Mouse (Mus musculus): ENCODE results near the gene Il1rl2.

Gene Il1rl2

DNA sequence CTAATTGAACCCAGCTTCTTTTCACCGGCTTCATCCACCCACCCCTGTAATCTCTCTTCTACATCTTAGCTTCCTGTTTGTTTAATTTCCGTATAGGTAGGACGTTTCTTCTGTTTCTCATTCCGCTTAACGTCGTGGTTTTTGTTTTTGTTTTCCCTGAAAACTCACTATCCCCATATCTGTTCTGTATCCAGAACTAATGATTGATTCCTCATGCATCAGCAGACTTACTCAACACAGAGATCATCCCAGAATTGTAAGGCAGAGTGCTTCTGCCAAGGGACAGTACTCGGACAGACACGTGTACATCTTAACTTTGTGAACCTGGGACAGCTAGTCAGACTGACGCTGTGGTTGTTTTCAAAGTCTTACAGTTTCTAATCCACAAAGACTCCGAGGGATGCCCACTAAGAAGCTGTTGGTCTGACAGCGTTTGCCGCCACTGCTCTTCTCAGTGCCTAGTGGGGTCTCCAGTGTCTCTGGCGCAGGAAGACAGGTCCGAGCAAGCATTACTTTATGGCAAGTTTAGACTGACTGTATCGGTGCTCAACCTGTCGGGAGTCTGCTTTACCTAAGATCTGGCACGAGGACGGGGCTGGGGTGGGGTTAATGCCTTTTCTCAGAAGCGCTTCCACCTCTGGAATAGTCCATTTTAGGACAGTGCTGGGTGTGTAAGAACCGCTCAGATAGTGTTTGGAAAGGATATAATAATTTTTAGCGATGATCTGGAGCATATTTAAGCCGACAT is 719 bp downstream of the Il1rl2 start:
- DNase-seq (ENCODE audit: low read depth, low spot score), result no peak

DNA sequence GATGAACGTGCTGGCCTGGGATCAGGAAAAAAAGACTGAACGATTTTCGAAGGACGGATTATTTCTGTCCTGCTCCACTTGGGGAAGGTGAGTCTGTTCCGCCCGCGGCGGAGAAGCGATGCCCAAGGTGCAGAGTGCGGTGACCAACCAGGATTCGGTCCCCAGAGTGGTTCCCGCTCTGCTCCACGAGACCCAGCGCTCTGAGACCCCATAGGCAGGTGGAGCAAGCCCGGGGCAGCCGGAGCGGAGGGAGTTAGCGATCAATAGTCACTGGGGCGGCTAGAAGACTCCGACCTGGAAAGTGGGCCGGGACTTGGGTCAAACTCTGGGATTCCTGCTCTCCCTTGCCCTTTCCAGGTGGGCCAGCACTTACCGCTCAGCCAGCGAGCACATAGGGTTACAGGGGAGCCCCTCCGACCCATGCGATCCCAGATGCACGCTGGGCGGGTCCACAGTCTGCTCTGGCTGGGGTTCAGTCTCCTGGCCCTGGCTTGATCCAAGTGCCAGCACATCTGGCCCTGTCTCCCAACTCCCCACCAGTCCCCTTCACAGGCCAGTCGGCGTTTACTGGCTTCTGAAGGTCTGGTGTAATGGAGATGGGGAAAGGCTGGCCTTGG is 1.4 kb downstream of the Il1rl2 start:
- no peak for DNase-seq (ENCODE audit: low read depth, low spot score)

DNA sequence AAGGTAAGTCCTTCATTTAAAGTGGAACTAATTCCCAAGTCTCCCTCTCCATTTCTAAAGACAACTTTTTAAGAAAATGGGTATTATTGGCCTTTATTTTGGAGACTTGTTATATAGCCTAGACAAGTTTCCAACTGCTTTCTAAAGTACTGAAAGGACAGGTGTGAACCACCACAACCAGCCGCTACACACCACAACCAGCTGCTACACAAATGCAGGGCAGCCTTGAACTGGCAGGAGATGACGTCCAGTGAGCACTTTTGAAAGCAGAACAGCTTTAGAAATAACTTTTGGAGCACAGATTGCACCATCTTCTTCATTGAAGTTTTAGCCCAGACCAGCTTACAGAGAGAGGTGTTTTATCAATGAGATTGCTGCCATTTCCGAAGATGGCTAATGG is 3.2 kb downstream of the Il1rl2 start:
- no peak for DNase-seq (ENCODE audit: low read depth, low spot score)

DNA sequence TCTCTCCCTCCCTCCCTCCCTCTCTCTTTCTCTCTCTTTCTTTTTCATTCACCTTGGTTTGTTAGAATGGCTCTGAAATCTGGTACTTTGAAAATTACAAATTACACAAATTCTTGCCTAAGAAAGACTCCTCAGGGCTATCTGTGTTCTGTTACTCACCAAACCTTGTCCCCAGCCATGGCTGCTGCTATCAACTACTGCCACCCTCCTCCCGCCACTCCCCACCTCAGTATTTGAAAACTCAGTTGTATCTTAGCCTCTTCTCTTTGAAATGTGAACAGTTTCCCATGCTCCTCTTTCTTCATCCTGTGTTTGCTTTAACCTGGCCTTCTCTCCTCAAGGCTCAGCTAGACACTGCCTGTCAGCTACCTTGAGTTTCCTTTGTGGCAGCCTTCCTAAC is 5.1 kb downstream of the Il1rl2 start:
- no peak for DNase-seq (ENCODE audit: low read depth, low spot score)

DNA sequence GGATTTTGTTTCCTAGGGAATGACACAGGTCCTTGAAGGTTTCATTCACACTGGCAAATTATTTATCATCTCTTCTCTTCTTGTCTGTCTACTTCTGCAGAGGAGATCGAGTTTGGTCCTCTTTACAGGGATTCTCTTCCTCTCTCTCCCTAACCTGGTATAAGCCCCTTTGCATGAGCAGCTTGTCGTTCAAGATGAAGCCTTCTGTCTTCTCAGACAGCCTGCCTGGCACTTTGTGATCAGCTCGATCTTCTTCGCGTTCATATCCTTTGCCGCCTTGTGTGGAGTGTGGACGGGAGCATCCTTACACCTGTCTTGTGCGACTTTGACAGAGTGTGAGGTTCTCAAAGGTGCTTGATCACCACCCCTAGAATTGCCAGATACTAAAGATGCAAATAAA is 5.8 kb downstream of the Il1rl2 start:
- no peak for DNase-seq (ENCODE audit: low read depth, low spot score)

DNA sequence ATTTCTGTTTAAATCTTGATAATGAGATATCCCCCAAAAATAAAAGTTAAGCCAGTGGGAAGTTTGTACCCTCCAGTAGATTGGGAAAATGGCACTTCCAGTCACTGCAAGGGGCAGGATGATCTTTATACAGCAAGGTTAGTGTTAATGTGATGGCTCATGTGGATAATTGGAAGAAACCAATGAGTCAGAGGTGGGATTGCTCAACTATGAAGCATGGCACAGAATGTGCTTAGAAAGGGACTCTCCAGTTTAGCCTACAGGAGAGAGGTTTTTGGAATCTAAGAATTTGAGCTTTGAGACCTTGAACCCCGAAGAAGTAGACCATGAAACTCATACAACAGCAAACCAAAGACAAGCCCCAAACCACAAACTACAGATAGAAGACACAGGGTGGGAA is 14.9 kb downstream of the Il1rl2 start:
- no peak for DNase-seq (ENCODE audit: low read depth, low spot score)

DNA sequence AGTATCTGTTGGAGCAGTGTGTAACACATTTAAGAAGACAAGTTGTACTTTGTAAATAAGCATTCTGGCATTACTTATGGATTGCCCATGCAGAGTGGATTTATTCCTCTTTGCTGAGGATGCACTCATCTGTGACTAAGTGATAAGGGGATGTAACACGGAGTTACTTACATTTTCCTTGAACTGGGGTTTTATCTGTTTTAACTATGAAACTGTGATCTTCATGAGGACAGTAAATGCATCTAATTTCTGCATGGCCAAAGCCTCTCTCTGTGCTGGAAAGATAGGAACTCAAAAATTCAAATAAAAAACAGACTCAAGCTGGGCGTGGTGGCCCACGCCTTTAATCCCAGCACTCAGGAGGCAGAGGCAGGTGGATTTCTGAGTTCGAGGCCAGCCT is 15.7 kb downstream of the Il1rl2 start:
- DNase-seq (ENCODE audit: low read depth, low spot score), result no peak

DNA sequence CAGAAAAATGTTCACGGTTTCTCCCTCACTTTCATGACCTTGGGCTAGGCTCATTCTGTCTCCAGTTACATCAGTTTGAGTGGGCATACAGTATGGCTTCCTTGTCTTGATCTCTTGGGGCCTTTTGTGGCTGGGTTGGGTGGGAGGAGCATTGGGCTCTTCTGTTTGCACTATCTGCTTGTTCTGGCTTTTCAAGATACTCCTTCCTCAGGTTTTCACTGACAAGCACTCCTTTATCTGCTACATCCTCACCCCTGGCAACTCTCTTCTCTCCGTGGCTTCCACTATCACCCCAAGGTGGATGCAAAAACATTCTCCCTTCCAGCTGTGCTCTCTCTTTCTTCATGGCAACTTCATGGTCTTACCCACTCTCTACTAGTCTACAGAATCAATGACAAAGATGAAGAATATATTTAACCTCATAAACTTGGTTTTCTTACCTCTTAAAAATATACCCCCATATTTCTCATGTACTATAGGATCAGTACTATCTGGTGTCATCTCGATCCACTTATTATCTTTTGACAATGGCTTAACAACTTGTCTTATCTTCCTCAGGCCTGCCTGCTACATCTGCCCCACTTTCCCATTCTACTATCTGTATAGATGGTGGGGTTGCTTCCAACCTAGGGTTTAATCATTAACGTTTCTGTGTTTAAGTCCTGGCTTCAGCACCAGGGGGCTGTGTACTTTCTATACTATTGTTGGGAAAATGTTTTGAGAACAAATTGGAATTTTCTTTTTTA is 27.9 kb downstream of the Il1rl2 start:
- DNase-seq (ENCODE audit: low read depth, low spot score), result no peak

DNA sequence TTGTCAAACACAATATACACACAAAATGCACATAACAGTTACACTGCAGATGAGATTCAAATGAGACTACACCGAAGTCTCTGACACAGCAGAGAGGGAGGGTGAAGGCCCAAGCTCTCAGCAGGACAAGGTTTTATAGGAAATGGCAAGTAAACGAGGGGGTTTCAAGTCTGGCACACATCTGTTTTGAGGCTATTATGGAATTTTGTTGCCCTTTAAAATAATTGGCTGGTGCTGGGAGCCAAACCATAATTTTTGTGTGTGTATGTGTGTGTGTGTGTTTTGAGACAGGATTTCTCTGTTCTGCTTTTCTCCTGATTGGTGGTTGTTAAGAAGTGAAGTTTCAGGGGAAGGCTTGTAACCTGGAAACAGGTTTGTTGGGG is 28.5 kb downstream of the Il1rl2 start:
- no peak for DNase-seq (ENCODE audit: low read depth, low spot score)

DNA sequence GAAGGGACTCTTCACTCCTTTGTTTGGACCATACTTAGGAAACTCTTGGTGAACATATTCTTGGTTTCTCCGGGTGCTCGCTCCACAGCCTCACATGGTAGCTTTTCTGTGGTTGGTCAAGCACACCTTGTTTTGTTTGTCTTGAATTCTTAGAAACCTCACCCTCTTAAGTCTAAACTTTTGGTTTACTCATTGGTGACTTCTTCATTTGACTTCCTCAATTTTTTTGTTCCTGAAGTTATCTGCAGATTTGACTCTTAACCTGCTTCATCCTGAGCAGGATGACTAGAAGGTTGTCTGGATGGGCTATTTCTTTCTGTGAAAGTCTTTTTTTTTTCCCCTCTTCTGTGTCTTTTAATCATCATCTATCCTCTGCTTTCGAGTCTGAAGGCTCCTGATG is 30.3 kb downstream of the Il1rl2 start:
- DNase-seq (ENCODE audit: low read depth, low spot score), result no peak

DNA sequence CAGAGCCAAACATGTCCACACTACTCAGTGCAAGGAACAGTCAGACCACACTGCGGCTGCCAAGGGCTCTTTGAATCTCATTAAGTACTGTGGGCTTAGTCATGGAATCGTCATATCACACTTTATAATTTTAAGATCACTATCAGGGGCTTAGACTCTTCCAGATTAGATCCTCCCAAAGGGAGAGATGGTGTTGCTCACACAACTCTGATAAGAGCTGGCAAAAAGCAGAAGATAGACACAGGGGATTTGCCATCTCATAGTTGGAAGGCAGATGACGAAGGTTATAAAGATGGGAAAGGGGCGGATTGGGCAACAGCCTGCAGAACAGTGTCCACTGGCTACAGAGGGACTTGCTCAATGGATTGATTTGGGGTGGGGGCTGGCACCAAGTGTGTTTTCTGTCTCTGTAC is 31.0 kb downstream of the Il1rl2 start:
- DNase-seq (ENCODE audit: low read depth, low spot score), result no peak

DNA sequence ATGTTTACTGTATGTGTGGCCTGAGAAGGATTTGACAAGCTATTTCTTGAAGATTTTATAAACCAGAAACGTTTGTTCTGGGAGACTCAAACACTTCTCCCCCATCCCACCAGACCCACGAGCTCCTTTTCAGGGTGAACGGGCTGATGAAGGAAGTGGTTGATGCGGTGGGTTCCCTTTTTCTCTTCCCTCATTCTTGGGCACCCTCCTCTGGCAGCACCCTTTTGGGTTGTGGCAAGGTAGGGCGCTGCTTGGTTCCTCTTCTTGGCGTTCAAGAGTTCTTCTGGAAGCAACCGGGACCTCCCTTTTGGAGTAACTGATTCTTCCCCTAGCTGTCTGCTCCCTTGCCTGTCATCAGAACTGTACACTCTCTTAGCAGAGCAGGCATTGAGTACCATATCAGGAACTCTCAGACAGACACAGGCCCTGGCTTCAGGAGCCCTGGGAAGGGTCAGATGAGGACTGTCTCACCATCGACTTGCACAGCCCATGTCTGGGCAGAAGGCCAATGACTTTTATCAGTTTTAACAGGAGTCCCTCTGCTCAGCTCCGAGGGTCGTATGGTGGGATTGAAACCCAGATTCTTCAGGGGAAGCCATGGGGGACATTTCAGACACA is 31.6 kb downstream of the Il1rl2 start:
- no peak for DNase-seq (ENCODE audit: low read depth, low spot score)

DNA sequence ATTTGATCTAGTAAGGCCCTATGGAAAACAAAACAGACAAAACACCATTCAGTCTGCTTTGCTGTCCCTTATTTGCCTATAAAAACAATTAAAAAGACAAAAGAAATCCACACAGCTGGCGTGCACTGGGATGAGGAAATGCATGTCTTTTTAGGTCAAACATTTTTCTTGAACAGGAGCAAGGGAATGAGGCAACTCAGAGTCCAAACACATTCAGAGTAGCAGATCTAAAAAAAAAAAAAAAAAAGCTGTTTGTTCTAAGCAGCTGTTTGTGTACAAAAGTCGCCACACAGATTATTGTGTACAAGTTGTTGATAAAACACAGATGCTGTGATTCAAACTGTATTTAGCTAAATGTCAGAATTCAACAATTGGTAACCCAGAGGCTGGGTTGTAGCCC is 33.5 kb downstream of the Il1rl2 start:
- DNase-seq (ENCODE audit: low read depth, low spot score), result no peak

DNA sequence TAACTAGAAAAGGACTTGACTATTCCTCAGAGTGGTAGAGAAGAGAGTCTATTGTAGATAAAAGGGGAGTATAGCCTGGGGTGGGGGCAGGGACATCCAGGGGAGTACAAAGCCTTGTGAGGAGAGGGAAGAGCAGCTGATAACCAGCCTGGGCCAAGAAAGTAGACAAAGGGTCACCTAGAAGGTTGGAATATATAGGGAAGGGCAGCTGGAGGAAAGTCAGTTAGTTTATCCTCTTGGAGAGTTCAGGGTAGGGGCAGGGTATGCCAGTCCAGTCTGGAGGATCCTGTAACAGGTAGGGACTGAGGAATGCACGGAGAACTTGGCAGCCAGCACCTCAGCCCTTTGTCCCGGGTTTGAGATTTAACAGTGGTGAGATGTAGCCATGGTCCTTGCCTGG is 33.9 kb downstream of the Il1rl2 start:
- no peak for DNase-seq (ENCODE audit: low read depth, low spot score)

DNA sequence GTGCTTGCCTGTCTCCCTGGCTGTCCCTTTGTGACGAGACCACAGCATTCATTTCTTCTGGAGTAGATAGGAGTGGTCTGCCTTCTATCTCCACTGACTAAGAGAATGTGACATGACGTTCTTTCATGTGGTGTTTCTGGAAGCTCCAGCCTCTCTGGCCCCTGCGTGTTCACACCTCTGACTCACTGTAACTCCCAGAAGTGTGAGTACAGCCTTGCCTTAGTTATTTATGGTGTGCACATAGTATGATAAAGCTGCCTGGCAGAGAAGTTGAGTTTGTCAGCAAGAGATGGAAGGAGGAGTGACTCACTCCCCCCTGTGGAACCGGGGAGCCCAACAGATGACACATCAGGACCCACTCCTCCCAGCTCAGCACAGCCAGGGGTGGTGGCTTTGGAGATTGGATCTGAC is 34.4 kb downstream of the Il1rl2 start:
- no peak for DNase-seq (ENCODE audit: low read depth, low spot score)

DNA sequence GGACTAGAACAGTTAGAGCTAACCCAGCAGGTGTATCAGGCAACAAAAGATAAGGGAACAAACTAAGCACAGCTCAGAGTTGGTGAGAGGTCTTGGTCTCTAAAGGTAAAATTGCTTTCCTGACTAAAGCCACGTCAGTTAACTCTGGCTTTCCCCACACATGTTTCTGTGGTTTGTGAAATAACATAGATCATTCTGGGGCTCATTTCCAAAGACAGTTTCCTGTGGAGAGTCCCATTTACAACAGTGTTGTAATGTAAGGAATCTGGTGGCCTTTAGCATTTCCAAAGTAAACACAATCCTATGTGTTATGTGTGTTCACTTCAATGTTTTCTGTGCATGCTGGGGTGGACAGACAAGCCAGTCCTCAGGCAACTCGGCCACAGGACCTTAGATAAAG is 35.3 kb downstream of the Il1rl2 start:
- no peak for DNase-seq (ENCODE audit: low read depth, low spot score)

DNA sequence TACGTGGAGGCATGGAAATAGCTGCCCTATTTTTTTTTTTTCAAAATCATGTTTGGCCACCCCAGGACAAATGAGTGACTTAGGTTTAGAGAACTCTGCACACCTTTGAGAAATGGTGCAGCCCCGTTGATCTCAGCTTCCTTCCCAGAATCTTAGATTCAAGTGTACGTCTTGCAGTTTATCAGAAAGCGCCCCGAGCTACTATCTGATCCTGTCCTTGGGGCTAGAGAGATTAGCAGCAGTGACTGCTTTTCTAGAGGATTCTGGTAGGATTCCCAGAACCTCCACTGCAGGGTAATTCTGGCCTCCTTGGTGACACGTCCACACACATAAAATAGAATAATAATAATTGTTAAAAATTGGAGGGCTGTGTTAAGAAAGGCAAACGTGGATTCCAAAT is 36.6 kb downstream of the Il1rl2 start:
- DNase-seq (ENCODE audit: low read depth, low spot score), result no peak

DNA sequence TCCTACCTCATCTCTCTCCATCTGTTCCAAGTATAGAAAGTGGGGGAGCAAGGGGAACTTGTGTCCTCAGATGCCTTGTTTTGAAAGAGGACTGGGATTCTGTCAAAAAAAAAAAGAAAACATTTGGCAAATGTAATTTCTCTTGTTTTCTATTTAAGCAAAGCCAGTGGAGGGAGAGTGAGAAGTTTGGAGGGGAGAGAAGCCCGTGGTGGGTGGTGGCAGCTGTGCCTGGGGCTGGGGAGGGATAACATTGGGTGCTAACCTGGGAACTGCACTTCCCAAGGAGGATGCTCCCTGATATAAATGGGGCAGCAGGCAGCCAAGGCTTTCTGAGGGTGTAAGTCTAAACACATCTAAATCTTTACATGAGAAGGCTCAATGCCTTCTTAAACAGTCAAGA is 37.2 kb downstream of the Il1rl2 start:
- no peak for DNase-seq (ENCODE audit: low read depth, low spot score)

DNA sequence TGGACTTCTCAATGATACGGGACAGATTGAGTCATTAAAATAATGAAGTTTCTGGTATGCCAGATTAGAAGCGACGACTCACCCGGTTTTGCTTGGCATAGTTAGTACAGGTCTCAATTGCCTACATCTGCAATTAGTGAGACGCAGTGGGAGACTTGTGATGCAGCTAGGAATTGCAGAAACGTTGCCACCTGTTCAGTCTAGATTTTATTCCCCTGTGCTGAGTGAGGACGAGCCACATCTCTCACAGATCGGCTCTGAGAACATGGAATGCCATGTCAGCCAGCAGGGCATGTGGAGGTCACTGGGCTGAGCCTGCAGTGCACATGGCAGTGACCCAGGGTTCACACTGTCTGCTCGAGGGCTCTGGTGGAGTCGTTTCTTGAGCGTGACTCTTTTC is 38.4 kb downstream of the Il1rl2 start:
- no peak for DNase-seq (ENCODE audit: low read depth, low spot score)

DNA sequence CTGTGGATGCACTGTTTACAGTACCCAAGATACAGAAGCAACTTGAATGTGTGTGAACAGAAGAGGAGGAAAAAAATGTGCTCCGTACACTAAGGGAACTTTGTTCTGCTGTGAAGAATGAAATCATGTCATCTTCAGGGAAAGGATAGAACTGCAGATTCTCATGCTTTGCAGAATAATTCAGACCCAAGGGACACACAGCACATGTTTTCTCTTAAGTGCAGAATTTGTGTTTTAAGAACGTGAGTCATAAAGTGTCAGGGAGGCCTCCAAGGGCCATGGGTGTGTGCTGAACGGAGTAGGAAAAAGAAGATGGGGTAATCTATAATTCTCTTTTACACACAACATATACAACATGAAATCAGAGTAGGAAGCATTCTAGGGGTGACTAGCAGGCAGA is 48.5 kb downstream of the Il1rl2 start:
- no peak for DNase-seq (ENCODE audit: low read depth, low spot score)

DNA sequence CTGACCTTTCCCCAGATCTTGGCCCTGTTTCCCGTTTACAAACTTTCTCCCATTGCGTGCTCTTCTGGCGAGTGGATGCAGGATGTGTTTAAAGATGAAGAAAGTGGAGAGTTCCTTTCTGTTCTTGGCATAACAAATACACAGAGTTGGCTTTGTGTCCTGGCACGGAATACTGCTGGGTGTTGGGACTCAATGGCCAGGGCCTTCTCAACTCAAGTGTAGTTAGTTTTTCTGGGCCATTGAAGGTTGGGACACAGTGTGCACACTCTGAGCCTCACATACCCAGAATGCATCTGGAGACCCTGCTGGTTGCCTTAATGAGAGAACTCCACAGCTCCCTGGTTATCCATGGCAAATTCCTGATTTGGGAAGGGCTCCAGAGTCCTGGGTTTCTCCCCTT is 50.7 kb downstream of the Il1rl2 start:
- DNase-seq (ENCODE audit: low read depth, low spot score), result no peak

DNA sequence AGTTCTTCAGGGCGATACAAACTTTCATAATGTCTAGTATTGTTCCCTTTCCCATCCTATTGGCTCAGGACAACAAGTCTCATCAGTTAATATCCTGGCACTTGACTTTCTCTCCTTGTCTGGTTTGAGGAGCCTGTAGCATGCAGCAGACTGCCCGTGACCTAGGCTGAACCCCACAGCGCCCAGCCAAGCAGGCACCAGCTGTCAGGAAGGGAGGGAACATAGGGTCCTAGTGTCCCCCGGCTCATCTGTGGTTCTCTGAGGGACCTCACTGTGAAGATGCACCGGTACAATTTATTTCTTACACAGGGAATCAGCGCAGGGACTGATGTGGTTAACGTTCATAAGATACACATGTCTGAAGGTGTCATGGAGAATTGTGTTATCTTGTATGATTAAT is 52.3 kb downstream of the Il1rl2 start:
- DNase-seq (ENCODE audit: low read depth, low spot score), result no peak

DNA sequence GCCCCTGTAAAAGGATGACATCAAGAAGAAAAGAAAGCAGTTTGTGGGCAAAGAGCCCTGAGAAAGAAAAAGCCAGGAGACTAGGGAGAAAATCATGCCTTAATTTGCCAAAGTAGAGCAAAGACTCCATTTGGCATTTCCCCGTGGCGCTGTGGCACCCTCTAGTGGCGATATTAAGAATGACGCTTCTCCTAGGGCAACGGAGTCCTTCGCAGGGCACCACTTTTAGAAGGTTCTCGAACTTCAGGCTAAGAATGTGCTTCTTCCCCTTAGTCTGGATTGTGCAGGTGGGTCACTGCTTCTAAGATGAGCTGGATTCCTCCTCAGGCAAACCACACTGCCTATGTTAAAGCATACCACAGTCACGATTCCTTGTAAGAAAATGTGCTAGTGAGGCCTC is 54.4 kb downstream of the Il1rl2 start:
- DNase-seq (ENCODE audit: low read depth, low spot score), result peak; percentile 9
